Mouse (Mus musculus) liver, embryonic 13.5 days (tissue): ENCODE results near the gene Galnt12. TPM values are rescaled to one million over a fixed set of nuclear protein-coding genes. Genes with fewer than 3 reads are reported as not detected.

Experiments used
- ATAC-seq: fragments of 200-750 bp; cut with Nextera tagmentation; 2 replicates; pipeline ENCODE4 v1.8.0; 2017; ENCODE audit warnings: low read depth, mild to moderate bottlenecking, moderate number of reproducible peaks, moderate library complexity
- DNase-seq: peaks from one replicate; pipeline ENCODE4 v3.0.0; 2022
- H3K27ac ChIP-seq: fragments of 300-500 bp; sonication (generic); 2 replicates; pipeline ENCODE4 v1.5.1; 2015; ENCODE audit warnings: moderate library complexity, mild to moderate bottlenecking, inconsistent platforms
- H3K27me3 ChIP-seq: fragments of 300-500 bp; sonication (generic); 2 replicates; pipeline ENCODE4 v1.6.1; 2015; ENCODE audit warnings: mild to moderate bottlenecking, inconsistent platforms
- H3K36me3 ChIP-seq: fragments of 300-500 bp; sonication (generic); 2 replicates; pipeline ENCODE4 v1.6.1; 2015; ENCODE audit warnings: mild to moderate bottlenecking, inconsistent platforms
- H3K4me1 ChIP-seq: fragments of 300-500 bp; sonication (generic); replicated peaks from 2 replicates; pipeline ENCODE4 v1.6.1; 2015; ENCODE audit warnings: inconsistent platforms
- H3K4me2 ChIP-seq: fragments of 300-500 bp; sonication (generic); 2 replicates; pipeline ENCODE4 v1.6.1; 2015; ENCODE audit warnings: inconsistent platforms, mild to moderate bottlenecking, moderate library complexity
- H3K4me3 ChIP-seq: fragments of 300-500 bp; sonication (generic); replicated peaks from 2 replicates; pipeline ENCODE4 v1.5.1; 2015; ENCODE audit warnings: mild to moderate bottlenecking, inconsistent platforms
- H3K9ac ChIP-seq: fragments of 300-500 bp; sonication (generic); 2 replicates; pipeline ENCODE4 v1.6.1; 2015; ENCODE audit warnings: mild to moderate bottlenecking, inconsistent platforms
- H3K9me3 ChIP-seq: fragments of 300-500 bp; sonication (generic); replicated peaks from 2 replicates; pipeline ENCODE4 v1.6.1; 2016; ENCODE audit warnings: inconsistent platforms
- WGBS: fragments of 180-500 bp; shearing (Covaris S2); methylation state at CpG from one replicate; pipeline ENCODE4 v1.1.7; 2015; ENCODE audit not compliant: insufficient replicate concordance; 5-methylcytosine and 5-hydroxymethylcytosine counted together
- polyA plus RNA-seq: library from polyadenylated mRNA; unstranded; fragments of >200 nt; fragmentation: Nextera tagmentation; extraction: Ambion mirVana; gene quantifications from 2 replicates; pipeline ENCODE4 v1.2.1, GENCODE M21; 2015

The Galnt12 gene
- polyA plus RNA-seq, 1 experiment from 2014 or later = 0.40 TPM

GRCm38 (mm10) chr4:47138411-47138810, 46.7 kb downstream of the Galnt12 start:
- ATAC-seq = no peak
- Histone ChIP-seq H3K9ac (no peak overlapping the region), H3K27ac (no peak overlapping the region), H3K36me3 (no peaks in the 10 kb centered on the region), H3K4me2 (no peak overlapping the region), H3K4me3 (no peak overlapping the region), H3K27me3 (no peaks in the 10 kb centered on the region), H3K9me3 (no peaks in the 10 kb centered on the region), H3K4me1 (no peaks in the 10 kb centered on the region)
- 58% methylated on average over 7 of the region's 7 CpGs for WGBS
- no peak for DNase-seq

DNA sequence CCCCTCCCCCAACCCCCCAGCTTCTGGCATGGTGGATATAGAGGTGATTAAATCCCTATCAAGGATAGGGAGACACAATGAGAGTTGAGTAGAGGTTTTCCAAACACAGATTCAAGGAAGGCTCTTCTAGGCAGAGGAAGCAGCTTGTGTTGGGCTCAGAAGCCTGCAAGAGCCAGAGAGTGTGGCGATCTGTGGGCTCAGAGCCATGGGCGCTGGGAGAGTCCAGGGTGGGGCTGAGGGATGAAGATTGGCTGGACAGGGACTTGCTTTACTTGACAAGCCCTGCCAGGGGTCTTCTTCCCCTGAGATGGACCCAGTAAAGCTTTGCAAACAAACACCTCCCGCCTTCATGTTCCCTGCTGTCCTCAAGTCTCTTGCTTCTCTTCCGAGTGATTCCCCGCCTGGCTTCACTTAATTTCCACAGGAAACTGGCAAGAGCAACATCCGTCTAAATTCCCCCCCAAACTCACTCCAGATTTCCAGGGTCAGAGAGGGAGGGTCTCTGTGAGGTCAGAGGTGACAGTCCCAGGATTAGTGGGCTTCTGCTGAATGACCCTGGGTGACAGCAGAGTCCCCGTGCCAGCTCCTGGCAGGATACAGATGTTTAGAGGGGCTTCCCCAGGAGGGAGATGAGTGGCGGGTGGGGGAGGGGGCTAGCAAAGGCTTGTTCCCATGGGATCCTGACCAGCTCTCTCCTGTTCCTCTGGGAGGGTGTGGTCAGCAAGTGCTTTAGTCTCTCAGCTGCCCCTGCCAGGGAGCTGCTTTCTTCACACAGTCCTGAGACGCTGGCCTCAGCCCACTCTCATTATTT, 47.5 kb downstream of the Galnt12 start:
- Histone ChIP-seq H3K36me3 (no peaks in the 10 kb centered on the region), H3K27me3 (no peaks in the 10 kb centered on the region), H3K9ac (no peak overlapping the region), H3K9me3 (no peaks in the 10 kb centered on the region), H3K4me2 (no peak overlapping the region), H3K4me1 (no peaks in the 10 kb centered on the region), H3K4me3 (no peak overlapping the region), H3K27ac (no peak overlapping the region)
- DNase-seq = no peak
- 30% methylated on average over 9 of the region's 9 CpGs for WGBS
- no peak for ATAC-seq

GRCm38 (mm10) chr4:47140301-47140700, 48.6 kb downstream of the Galnt12 start:
- no peaks in the 10 kb centered on the region for H3K9me3 ChIP-seq
- H3K4me2 ChIP-seq = no peak overlapping the region
- H3K4me1 ChIP-seq = no peaks in the 10 kb centered on the region
- no peak overlapping the region for H3K4me3 ChIP-seq
- 60% methylated on average over 3 of the region's 3 CpGs for WGBS
- no peaks in the 10 kb centered on the region for H3K27me3 ChIP-seq
- no peaks in the 10 kb centered on the region for H3K36me3 ChIP-seq
- no peak for DNase-seq
- no peak for ATAC-seq
- H3K27ac ChIP-seq = no peak overlapping the region
- H3K9ac ChIP-seq = no peak overlapping the region

DNA sequence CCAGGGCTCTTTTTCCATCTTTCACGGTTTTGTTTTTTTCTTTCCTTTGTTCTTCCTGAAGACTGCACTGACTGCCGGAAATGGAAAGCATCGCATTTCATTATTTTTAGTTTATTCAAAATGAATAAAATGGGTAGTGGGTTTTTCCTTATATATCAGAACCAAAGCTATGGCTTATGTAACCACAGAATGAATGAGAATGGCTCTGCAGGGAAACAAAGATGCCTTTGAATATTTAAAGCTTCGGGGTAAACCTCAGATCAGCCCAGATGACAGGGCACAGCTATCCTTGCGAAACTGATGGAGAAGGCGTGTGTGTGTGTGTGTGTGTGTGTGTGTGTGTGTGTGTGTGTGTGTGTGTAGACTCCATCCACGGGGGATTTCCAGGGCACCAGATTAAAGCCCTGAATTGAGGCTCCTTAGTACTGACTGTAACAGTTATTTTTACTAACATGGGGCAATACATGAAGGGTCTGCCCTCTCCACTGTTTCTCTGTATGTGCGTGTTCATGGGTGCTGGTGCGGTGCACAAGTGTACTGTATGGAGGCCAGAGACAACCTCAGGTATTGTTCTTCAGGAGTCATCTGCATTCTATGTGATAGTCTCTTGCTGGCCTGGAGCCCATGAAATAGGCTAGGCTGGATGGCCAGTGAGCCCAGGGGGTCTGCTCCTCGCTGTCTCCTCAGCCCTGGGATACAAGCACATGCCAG, 49.9 kb downstream of the Galnt12 start:
- H3K9ac ChIP-seq = no peak overlapping the region
- no peak overlapping the region for H3K27ac ChIP-seq
- no peaks in the 10 kb centered on the region for H3K9me3 ChIP-seq
- H3K4me1 ChIP-seq = no peaks in the 10 kb centered on the region
- H3K27me3 ChIP-seq = no peaks in the 10 kb centered on the region
- no peak overlapping the region for H3K4me2 ChIP-seq
- 67% methylated on average over 10 of the region's 10 CpGs for WGBS
- DNase-seq (no peak), ATAC-seq (no peak)
- H3K4me3 ChIP-seq = no peak overlapping the region
- H3K36me3 ChIP-seq = no peaks in the 10 kb centered on the region

- Histone ChIP-seq H3K4me3 (no peak overlapping the region), H3K4me1 (no peaks in the 10 kb centered on the region), H3K4me2 (no peak overlapping the region), H3K9me3 (no peaks in the 10 kb centered on the region), H3K27me3 (no peaks in the 10 kb centered on the region), H3K27ac (no peak overlapping the region), H3K9ac (no peak overlapping the region), H3K36me3 (no peaks in the 10 kb centered on the region)
- 71% methylated on average over 6 of the region's 6 CpGs for WGBS
- DNase-seq (no peak), ATAC-seq (no peak)
Observed at GRCm38 (mm10) chr4:47143849-47144248, 52.1 kb downstream of the Galnt12 start.

GRCm38 (mm10) chr4:47145341-47145740, 53.6 kb downstream of the Galnt12 start:
- Histone ChIP-seq H3K4me2 (no peak overlapping the region), H3K9me3 (no peaks in the 10 kb centered on the region), H3K9ac (no peak overlapping the region), H3K4me3 (no peak overlapping the region), H3K27me3 (no peaks in the 10 kb centered on the region), H3K36me3 (no peaks in the 10 kb centered on the region), H3K4me1 (no peaks in the 10 kb centered on the region), H3K27ac (no peak overlapping the region)
- ATAC-seq = no peak
- no peak for DNase-seq
- WGBS = 65% methylated on average over 6 of the region's 6 CpGs

DNA sequence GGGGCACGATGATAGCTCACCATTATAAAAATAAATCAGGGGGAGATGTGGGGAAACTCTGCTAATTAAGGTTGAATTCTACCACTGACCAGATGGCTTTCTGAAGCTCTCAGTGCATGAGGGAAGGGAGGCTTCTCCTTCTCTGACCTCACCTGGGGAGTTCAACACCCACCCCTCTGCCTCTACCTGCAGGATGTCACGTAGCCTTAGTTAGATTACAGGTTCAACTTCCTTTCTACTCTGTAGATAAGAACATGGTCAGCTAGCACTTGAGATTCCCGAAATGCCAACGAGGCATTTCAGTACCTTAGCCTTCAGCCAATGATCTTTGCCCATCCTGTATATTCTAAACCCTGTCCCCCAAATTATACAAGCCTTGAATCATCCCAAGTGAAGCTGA, 54.9 kb downstream of the Galnt12 start:
- Histone ChIP-seq H3K4me2 (no peak overlapping the region), H3K27ac (no peak overlapping the region), H3K27me3 (no peaks in the 10 kb centered on the region), H3K36me3 (no peaks in the 10 kb centered on the region), H3K4me3 (no peak overlapping the region), H3K9ac (no peak overlapping the region), H3K9me3 (no peaks in the 10 kb centered on the region), H3K4me1 (no peaks in the 10 kb centered on the region)
- DNase-seq = no peak
- WGBS = 52% methylated on average over 4 of the region's 4 CpGs
- ATAC-seq = no peak

- Histone ChIP-seq H3K4me3 (no peak overlapping the region), H3K9ac (no peak overlapping the region), H3K27ac (no peak overlapping the region), H3K27me3 (no peaks in the 10 kb centered on the region), H3K4me2 (no peak overlapping the region), H3K4me1 (no peaks in the 10 kb centered on the region), H3K36me3 (no peaks in the 10 kb centered on the region), H3K9me3 (no peaks in the 10 kb centered on the region)
- ATAC-seq (no peak), DNase-seq (no peak)
- 16% methylated on average over 3 of the region's 3 CpGs for WGBS
Observed at GRCm38 (mm10) chr4:47149963-47150362, 58.3 kb downstream of the Galnt12 start.

- no peaks in the 10 kb centered on the region for H3K9me3 ChIP-seq
- no peak overlapping the region for H3K9ac ChIP-seq
- no peak overlapping the region for H3K4me3 ChIP-seq
- no peaks in the 10 kb centered on the region for H3K36me3 ChIP-seq
- 71% methylated on average over 3 of the region's 3 CpGs for WGBS
- no peaks in the 10 kb centered on the region for H3K27me3 ChIP-seq
- DNase-seq (no peak), ATAC-seq (no peak)
- H3K4me1 ChIP-seq = no peaks in the 10 kb centered on the region
- H3K27ac ChIP-seq = no peak overlapping the region
- H3K4me2 ChIP-seq = no peak overlapping the region
Observed at GRCm38 (mm10) chr4:47150806-47151205, 59.1 kb downstream of the Galnt12 start.

GRCm38 (mm10) chr4:47151553-47152183, 60.0 kb downstream of the Galnt12 start:
- no peaks in the 10 kb centered on the region for H3K4me1 ChIP-seq
- no peaks in the 10 kb centered on the region for H3K27me3 ChIP-seq
- DNase-seq = no peak
- H3K4me2 ChIP-seq = no peak overlapping the region
- no peak overlapping the region for H3K9ac ChIP-seq
- H3K36me3 ChIP-seq = no peaks in the 10 kb centered on the region
- no peaks in the 10 kb centered on the region for H3K9me3 ChIP-seq
- no peak for ATAC-seq
- 55% methylated on average over 8 of the region's 8 CpGs for WGBS
- H3K27ac ChIP-seq = no peak overlapping the region
- H3K4me3 ChIP-seq = no peak overlapping the region

GRCm38 (mm10) chr4:47161103-47161755, 69.5 kb downstream of the Galnt12 start:
- no peak overlapping the region for H3K9ac ChIP-seq
- H3K36me3 ChIP-seq = no peaks in the 10 kb centered on the region
- no peaks in the 10 kb centered on the region for H3K9me3 ChIP-seq
- no peaks in the 10 kb centered on the region for H3K4me1 ChIP-seq
- H3K4me2 ChIP-seq = no peak overlapping the region
- DNase-seq (no peak), ATAC-seq (no peak)
- 17% methylated on average over 4 of the region's 4 CpGs for WGBS
- no peak overlapping the region for H3K27ac ChIP-seq
- H3K4me3 ChIP-seq = no peak overlapping the region
- no peaks in the 10 kb centered on the region for H3K27me3 ChIP-seq
